Mouse (Mus musculus): ENCODE data around the gene Zfp956.

Gene Zfp956

GRCm38 (mm10) chr6:47974599-47974998, 21.4 kb downstream of the Zfp956 start:
- DNase-seq: no peak

- DNase-seq: peak; percentile 83 to 87
These were observed 25.7 kb downstream of the Zfp956 start for GRCm38 (mm10) chr6:47978897-47979368.

DNA sequence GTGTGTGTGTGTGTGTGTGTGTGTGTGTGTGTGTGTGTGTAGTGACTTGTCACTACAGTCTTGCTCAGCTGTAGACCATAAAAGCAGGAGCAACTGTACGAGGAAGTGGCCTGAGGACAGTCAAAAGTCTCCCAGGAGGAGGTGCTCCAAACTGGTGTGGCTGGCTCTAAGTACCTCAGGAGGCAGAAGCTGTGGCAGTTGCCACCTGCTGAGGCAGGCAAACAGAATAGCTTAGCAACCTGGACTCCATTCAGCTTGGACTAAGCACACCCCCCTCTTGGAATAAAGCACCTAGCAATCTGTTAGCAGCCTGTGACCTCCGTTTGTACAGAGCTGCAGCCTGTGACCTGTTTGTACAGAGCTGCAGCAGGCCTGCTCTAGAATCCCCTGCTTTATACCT, 30.7 kb downstream of the Zfp956 start:
- no peak for DNase-seq

- DNase-seq: no peak
These were observed 42.5 kb downstream of the Zfp956 start for GRCm38 (mm10) chr6:47995661-47996060.

DNA sequence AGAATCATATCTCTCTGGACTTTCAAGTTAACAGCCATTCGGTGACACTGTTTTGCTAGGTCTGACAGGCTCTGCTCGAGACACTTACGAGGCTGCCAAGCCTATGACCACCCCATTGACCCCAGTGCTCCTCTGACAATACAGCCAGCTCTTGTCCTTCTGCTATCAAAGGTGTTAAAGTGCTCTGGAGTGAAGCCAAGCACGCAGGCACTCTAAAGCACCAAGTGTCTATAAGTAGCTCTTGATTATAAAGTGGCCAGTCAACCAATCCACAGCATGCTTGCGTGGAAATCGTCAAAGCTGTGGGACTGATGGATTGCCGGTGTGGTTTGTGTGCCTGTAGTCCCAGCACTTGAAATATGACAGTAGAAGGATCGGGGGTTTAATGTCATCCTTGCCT, 57.5 kb downstream of the Zfp956 start:
- no peak for DNase-seq

Measured in kidney, postnatal 25 days (tissue).